Mouse (Mus musculus) midbrain, postnatal 0 days (tissue): Measurements from ENCODE around the gene Glul. TPM values are rescaled to one million over a fixed set of nuclear protein-coding genes. Genes with fewer than 3 reads are reported as not detected.

Experiments used
- ATAC-seq: fragments of 200-750 bp; cut with Nextera tagmentation; 2 replicates; pipeline ENCODE4 v1.8.0; 2017; ENCODE audit warnings: moderate number of reproducible peaks, mild to moderate bottlenecking, moderate TSS enrichment, moderate library complexity; ENCODE audit not compliant: low FRiP score
- DNase-seq: peaks from one replicate; pipeline ENCODE4 v3.0.0-alpha.2; 2015; ENCODE audit warnings: low spot score
- H3K27ac ChIP-seq: fragments of 300-500 bp; sonication (generic); 2 replicates; pipeline ENCODE4 v1.5.1; 2014; ENCODE audit warnings: low read depth, mild to moderate bottlenecking, low read length, mixed read lengths
- H3K27me3 ChIP-seq: fragments of 300-500 bp; sonication (generic); 2 replicates; pipeline ENCODE4 v1.6.1; 2014; ENCODE audit warnings: low read length, control low read depth, mixed read lengths; ENCODE audit not compliant: insufficient read depth
- H3K36me3 ChIP-seq: fragments of 300-500 bp; sonication (generic); 2 replicates; pipeline ENCODE4 v1.6.1; 2014; ENCODE audit warnings: low read length, control low read depth, mixed read lengths; ENCODE audit not compliant: insufficient read depth
- H3K4me1 ChIP-seq: fragments of 300-500 bp; sonication (generic); 2 replicates; pipeline ENCODE4 v1.6.1; 2014; ENCODE audit warnings: mild to moderate bottlenecking, control low read depth, antibody characterized with exemption, low read length, mixed read lengths; ENCODE audit not compliant: insufficient read depth
- H3K4me2 ChIP-seq: fragments of 300-500 bp; sonication (generic); 2 replicates; pipeline ENCODE4 v1.6.1; 2014; ENCODE audit warnings: low read depth, mild to moderate bottlenecking, low read length, mixed read lengths; ENCODE audit not compliant: poor library complexity, severe bottlenecking
- H3K4me3 ChIP-seq: fragments of 300-500 bp; sonication (generic); 2 replicates; pipeline ENCODE4 v1.5.1; 2014; ENCODE audit warnings: low read depth, mild to moderate bottlenecking, low read length, moderate library complexity
- H3K9ac ChIP-seq: fragments of 300-500 bp; sonication (generic); replicated peaks from 2 replicates; pipeline ENCODE4 v1.6.1; 2014; ENCODE audit warnings: mild to moderate bottlenecking, low read length, moderate library complexity, mixed read lengths; ENCODE audit not compliant: poor library complexity, severe bottlenecking
- H3K9me3 ChIP-seq: fragments of 300-500 bp; sonication (generic); 2 replicates; pipeline ENCODE4 v1.6.1; 2016; ENCODE audit warnings: low read length, control low read depth
- CTCF ChIP-seq: IDR thresholded peaks from 2 replicates; pipeline ENCODE4 v1.5.1; 2016; ENCODE audit warnings: antibody characterized with exemption, mild to moderate bottlenecking
- WGBS: fragments of 180-500 bp; shearing (Covaris S2); extraction: QIAGEN DNeasy Blood & Tissue Kit; methylation state at CpG from one replicate; pipeline ENCODE4 v1.1.7; 2014; 5-methylcytosine and 5-hydroxymethylcytosine counted together
- polyA plus RNA-seq: library from polyadenylated mRNA; unstranded; fragments of >200 nt; fragmentation: Nextera tagmentation; extraction: Ambion mirVana; gene quantifications from 2 replicates; pipeline ENCODE4 v1.2.1, GENCODE M21; 2015
- total RNA-seq: library from RNA; depleted of rRNA; stranded (reverse); fragments of >200 nt; gene quantifications from 2 replicates; pipeline ENCODE4 v1.2.3, GENCODE M21; 2014

The Glul gene
- total and polyA plus RNA-seq, 2 experiments from 2014 or later = 237 to 330 TPM

DNA sequence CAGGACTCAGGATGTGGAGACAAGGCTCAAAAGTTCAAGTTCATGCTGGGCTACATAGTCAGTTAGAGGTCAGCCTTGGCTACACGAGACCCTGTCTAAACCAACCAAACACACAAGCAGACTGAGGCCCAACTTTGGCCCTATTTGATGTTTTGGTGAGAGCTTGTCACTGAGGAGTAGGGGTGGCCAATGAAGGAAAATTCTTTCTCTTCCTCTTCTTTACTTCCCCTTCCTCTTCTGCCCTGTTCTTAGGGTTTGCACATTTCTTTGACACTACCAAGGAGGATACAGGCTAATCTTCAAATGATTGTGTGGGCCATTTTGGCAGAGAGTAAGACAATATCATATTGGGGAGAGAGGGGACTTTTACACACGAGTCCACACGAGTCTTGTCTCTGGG, 14.1 kb downstream of the Glul start:
- no peak for TF ChIP-seq CTCF
- Histone ChIP-seq H3K36me3 (peaks cover 9% of the 10 kb centered on the region), H3K4me3 (no peak overlapping the region), H3K27ac (no peak overlapping the region), H3K27me3 (no peaks in the 10 kb centered on the region), H3K4me1 (no peaks in the 10 kb centered on the region), H3K9ac (no peak overlapping the region), H3K9me3 (no peaks in the 10 kb centered on the region), H3K4me2 (no peak overlapping the region)
- DNase-seq (no peak), ATAC-seq (no peak)
- WGBS = 94% methylated on average over 3 of the region's 3 CpGs

DNA sequence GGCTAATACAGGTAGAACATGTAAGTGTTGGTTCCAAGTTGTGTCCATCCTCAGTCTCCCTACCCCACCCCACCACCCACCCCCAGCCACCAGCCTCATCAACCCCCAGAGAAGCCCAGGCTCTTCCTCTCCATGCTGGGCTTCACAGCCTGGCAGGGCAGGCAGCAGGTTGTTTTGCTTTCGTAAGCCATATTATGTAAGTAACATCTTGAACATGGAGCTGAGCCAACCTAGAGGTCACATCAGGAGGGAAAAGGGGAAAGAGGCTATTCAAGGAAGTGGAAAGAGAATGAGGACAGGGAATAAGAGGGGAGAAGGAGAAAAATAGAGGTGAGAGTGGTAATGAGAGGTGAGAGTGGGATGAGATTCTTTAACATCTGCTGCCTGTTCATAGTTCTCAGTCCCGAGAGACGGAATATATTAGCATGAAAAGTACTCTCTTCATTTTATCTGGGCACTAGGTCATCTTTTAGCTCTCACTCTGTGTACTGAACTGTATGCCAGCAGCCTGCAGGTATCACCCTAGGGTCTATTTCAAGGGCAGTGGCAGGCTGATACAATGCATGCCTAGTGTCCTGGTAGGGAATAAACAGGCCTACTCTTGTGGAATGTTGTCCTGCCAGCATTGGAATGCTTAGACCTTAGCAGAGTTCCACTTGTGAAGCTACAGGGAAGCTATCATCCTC, 18.9 kb downstream of the Glul start:
- no peaks in the 10 kb centered on the region for H3K36me3 ChIP-seq
- no peak overlapping the region for H3K4me2 ChIP-seq
- TF ChIP-seq CTCF = no peak
- H3K9me3 ChIP-seq = no peaks in the 10 kb centered on the region
- 79% methylated on average over 3 of the region's 3 CpGs for WGBS
- H3K4me3 ChIP-seq = no peak overlapping the region
- H3K27ac ChIP-seq = no peak overlapping the region
- DNase-seq (no peak), ATAC-seq (no peak)
- H3K4me1 ChIP-seq = no peaks in the 10 kb centered on the region
- no peak overlapping the region for H3K9ac ChIP-seq
- H3K27me3 ChIP-seq = no peaks in the 10 kb centered on the region

DNA sequence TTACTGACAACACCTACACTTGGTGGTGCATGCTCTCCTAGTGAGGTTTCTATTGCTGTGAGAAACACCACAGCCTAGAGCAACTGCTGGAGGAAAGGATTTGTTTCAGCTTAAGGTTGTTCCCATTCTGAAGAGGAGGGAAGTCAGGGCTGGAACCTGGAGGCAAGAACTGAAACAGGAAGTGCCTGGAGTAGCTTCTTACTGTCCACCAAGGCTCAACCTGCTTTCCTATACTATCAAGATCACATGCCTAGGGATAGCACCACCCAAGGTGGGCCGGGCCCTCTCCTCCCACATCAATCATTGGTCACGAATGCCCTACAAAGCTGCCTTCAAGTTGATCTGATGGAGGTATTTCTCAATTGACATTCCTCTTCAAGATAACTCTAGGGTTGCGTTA, 21.9 kb downstream of the Glul start:
- no peak overlapping the region for H3K4me3 ChIP-seq
- H3K27me3 ChIP-seq = no peaks in the 10 kb centered on the region
- H3K27ac ChIP-seq = no peak overlapping the region
- DNase-seq (no peak), ATAC-seq (no peak)
- 90% methylated on average over 3 of the region's 3 CpGs for WGBS
- H3K4me1 ChIP-seq = no peaks in the 10 kb centered on the region
- H3K4me2 ChIP-seq = no peak overlapping the region
- TF ChIP-seq CTCF = no peak
- H3K9me3 ChIP-seq = no peaks in the 10 kb centered on the region
- no peaks in the 10 kb centered on the region for H3K36me3 ChIP-seq
- no peak overlapping the region for H3K9ac ChIP-seq

DNA sequence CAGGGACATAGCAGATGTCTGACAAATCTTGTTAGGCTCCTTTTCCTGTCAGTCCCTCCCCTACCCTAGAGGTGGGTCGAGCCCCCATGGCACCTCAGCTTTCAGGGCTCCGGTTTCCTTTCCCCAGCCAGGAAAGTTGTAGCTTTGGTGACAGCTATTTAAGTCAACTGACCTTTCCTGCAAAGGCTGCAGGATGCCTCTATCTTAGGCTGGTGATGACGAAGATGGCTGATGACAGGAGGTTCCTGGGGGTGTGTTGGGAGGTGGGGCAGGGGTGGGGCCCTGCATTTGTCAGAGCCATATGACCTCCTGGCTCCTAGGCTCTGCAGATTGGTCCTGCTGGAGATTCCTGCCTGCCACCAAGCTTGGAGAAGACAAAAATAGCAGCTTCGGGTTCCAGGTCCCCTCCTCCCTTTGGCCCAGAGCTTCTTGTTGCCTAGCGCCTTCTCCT, 22.9 kb downstream of the Glul start:
- DNase-seq (no peak), ATAC-seq (no peak)
- 58% methylated on average over 5 of the region's 5 CpGs for WGBS
- TF ChIP-seq CTCF = no peak
- H3K4me2 ChIP-seq = no peak overlapping the region
- H3K9me3 ChIP-seq = no peaks in the 10 kb centered on the region
- no peak overlapping the region for H3K27ac ChIP-seq
- H3K4me3 ChIP-seq = no peak overlapping the region
- H3K4me1 ChIP-seq = no peaks in the 10 kb centered on the region
- no peak overlapping the region for H3K9ac ChIP-seq
- H3K27me3 ChIP-seq = no peaks in the 10 kb centered on the region
- H3K36me3 ChIP-seq = no peaks in the 10 kb centered on the region

DNA sequence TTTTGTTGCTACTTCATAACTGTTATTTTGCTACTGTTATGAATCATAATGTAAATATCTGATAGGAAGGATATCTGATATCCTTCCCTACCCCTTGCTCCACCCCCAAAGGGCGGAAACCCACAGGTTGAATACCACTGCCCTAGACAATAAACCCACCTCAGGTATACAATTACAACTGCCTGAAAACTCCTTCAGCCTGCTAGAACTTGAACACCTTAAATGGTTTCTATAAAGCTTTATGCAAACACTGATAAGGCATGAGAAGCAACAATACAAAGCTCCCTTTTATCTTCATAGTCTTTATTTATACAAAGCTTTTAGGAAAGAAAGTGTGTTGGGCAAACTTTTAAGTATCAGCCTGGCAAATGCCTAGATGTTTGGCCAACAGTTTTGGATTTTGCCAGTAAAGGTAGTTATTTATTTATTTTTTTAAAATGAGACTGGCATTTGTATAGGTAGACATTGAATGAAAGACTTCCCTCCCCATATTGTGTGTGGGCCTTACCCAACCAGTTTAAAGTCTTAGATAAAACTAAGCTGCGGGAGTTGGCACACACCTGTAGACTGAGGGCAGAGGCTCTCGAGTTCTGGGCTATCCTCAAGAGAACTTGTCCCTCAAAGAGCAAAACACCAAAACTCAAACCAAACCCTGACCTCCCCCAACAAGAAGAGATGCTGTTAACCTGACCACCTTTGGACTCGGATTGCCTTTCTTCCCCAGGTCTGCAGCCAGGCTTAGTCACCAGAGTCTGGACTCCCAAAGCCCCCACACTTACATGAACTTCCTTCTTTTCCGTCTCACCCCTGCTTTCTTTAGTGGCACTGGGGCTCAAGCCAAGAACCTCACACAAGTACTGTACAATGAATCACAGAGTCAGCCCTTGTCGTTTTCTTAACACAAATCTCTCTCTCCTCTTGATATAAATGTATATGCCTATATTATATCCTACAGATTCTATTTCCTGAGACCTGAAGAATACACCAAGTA, 24.9 kb downstream of the Glul start:
- Histone ChIP-seq H3K27me3 (no peaks in the 10 kb centered on the region), H3K9me3 (no peaks in the 10 kb centered on the region), H3K4me1 (no peaks in the 10 kb centered on the region), H3K27ac (no peak overlapping the region), H3K4me3 (no peak overlapping the region), H3K36me3 (no peaks in the 10 kb centered on the region), H3K9ac (no peak overlapping the region), H3K4me2 (no peak overlapping the region)
- TF ChIP-seq CTCF = no peak
- no peak for DNase-seq
- 83% methylated on average over 6 of the region's 6 CpGs for WGBS
- no peak for ATAC-seq

DNA sequence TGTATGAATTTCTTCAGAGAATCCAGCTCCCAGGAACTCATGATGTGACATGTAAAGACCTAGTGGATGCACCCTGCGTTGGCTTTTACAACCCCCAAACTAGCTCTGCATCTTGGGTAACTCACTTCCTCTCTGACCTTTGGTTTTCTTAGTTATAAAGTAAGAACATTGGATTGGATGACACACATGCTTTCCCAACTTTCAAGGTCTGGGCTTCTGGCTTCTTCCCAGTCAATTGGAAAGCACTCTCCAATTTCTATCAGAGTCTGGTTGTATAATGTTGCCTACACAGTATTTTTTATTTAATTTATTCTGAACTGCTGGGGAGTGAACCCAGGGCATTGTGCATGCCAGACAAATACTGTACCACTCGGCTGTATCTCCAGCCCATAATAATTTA, 30.7 kb downstream of the Glul start:
- Histone ChIP-seq H3K27me3 (no peaks in the 10 kb centered on the region), H3K4me2 (no peak overlapping the region), H3K9me3 (no peaks in the 10 kb centered on the region), H3K36me3 (no peaks in the 10 kb centered on the region), H3K4me1 (no peaks in the 10 kb centered on the region), H3K4me3 (no peak overlapping the region), H3K27ac (no peak overlapping the region), H3K9ac (no peak overlapping the region)
- DNase-seq = no peak
- 88% methylated on average over 2 of the region's 2 CpGs for WGBS
- TF ChIP-seq CTCF = no peak
- ATAC-seq = no peak
